Mouse (Mus musculus) E14TG2a.4 (cell line): ENCODE data around the gene Otx1.

Experiments
- H3K27me3 ChIP-seq: 2 replicates; pipeline ENCODE4 v1.6.1; 2014; ENCODE audit warnings: low read length, control low read depth; ENCODE audit not compliant: insufficient read depth
- H3K36me3 ChIP-seq: 2 replicates; pipeline ENCODE4 v1.6.1; 2014; ENCODE audit warnings: low read length, control low read depth; ENCODE audit not compliant: insufficient read depth
- H3K4me1 ChIP-seq: replicated peaks from 2 replicates; pipeline ENCODE4 v1.6.1; 2014; ENCODE audit warnings: low read depth, low read length, control low read depth
- H3K4me3 ChIP-seq: replicated peaks from 2 replicates; pipeline ENCODE4 v1.5.1; 2014; ENCODE audit warnings: mild to moderate bottlenecking, low read length
- H3K9me3 ChIP-seq: 2 replicates; pipeline ENCODE4 v1.6.1; 2014; ENCODE audit warnings: low read length, control low read depth
- CTCF ChIP-seq: conservative IDR thresholded peaks from 2 replicates; pipeline ENCODE4 v1.5.1; 2014; ENCODE audit warnings: low read length
- NANOG ChIP-seq: IDR thresholded peaks from 2 replicates; pipeline ENCODE4 v1.6.1; 2014; ENCODE audit warnings: borderline replicate concordance, low read length, mixed read lengths
- POU5F1 ChIP-seq: IDR thresholded peaks from 2 replicates; pipeline ENCODE4 v1.6.1; 2014; ENCODE audit warnings: low read length, borderline replicate concordance

Otx1 gene

DNA sequence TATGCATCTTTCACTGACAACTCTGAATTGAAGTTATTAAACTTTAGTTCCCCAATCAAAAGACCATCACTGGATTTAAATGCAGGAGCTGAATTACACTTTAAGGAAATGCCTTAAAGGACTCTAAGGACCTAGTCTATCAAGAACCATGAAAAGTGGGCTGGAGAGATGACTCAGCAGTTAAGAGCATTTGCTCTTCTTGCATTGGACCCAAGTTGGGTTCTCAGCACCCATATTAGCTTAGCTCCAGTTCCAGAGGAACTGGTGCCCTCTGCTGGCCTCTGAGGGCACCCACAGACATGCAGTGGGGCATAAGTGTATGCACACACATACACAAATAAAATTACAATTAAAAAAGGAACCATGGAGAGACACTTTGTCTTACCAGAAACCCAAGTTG is 52.6 kb downstream of the Otx1 start:
- no peaks in the 10 kb centered on the region for H3K36me3 ChIP-seq
- H3K9me3 ChIP-seq = no peaks in the 10 kb centered on the region
- no peak overlapping the region for H3K4me3 ChIP-seq
- no peaks in the 10 kb centered on the region for H3K4me1 ChIP-seq
- peak; percentile 36 for TF ChIP-seq CTCF
- no peak for TF ChIP-seq NANOG
- TF ChIP-seq POU5F1 = no peak
- no peaks in the 10 kb centered on the region for H3K27me3 ChIP-seq
